Mouse (Mus musculus) heart, embryonic 14.5 days (tissue): ENCODE data around the gene Terb1. TPM values are rescaled to one million over a fixed set of nuclear protein-coding genes. Genes with fewer than 3 reads are reported as not detected.

Experiments
- ATAC-seq: fragments of 200-750 bp; cut with Nextera tagmentation; 2 replicates; pipeline ENCODE4 v1.8.0; 2017; ENCODE audit warnings: low read depth, moderate TSS enrichment; ENCODE audit not compliant: insufficient number of reproducible peaks, insufficient read depth, low FRiP score
- H3K27ac ChIP-seq, 2 experiments: fragments of 200-500 bp in 1 of 2; fragments of 300-500 bp in 1 of 2; sonication (generic) in 1 of 2; replicated peaks in 1 of 2; 2 replicates each; pipeline ENCODE4 v1.5.1; 2012 to 2014; ENCODE audit warnings: low read depth in 2 of 2, low read length in 2 of 2, control low read depth in 1 of 2, mild to moderate bottlenecking in 1 of 2, mixed read lengths in 1 of 2; ENCODE audit not compliant: control insufficient read depth in 1 of 2, insufficient read depth in 1 of 2
- H3K27me3 ChIP-seq: fragments of 300-500 bp; sonication (generic); 2 replicates; pipeline ENCODE4 v1.6.1; 2014; ENCODE audit warnings: mild to moderate bottlenecking, low read length, control low read depth; ENCODE audit not compliant: control insufficient read depth, insufficient read depth
- H3K36me3 ChIP-seq: fragments of 300-500 bp; sonication (generic); 2 replicates; pipeline ENCODE4 v1.6.1; 2014; ENCODE audit warnings: mild to moderate bottlenecking, control low read depth, low read length, mixed read lengths; ENCODE audit not compliant: control insufficient read depth, insufficient read depth
- H3K4me1 ChIP-seq, 2 experiments: fragments of 200-500 bp in 1 of 2; fragments of 300-500 bp in 1 of 2; sonication (generic) in 1 of 2; 2 replicates each; pipeline ENCODE4 v1.6.1; 2012 to 2014; ENCODE audit warnings: low read length in 2 of 2, control low read depth in 1 of 2, mixed read lengths in 1 of 2; ENCODE audit not compliant: control insufficient read depth in 2 of 2, insufficient read depth in 2 of 2
- H3K4me2 ChIP-seq: fragments of 300-500 bp; sonication (generic); 2 replicates; pipeline ENCODE4 v1.6.1; 2014; ENCODE audit warnings: mild to moderate bottlenecking, low read length
- H3K4me3 ChIP-seq, 2 experiments: fragments of 200-500 bp in 1 of 2; fragments of 300-500 bp in 1 of 2; sonication (generic) in 1 of 2; 2 replicates each; pipeline ENCODE4 v1.5.1; 2012 to 2014; ENCODE audit warnings: low read length in 2 of 2, mild to moderate bottlenecking in 2 of 2, control low read depth in 1 of 2, low read depth in 1 of 2, moderate library complexity in 1 of 2; ENCODE audit not compliant: control insufficient read depth in 1 of 2, insufficient read depth in 1 of 2
- H3K9ac ChIP-seq: fragments of 300-500 bp; sonication (generic); 2 replicates; pipeline ENCODE4 v1.6.1; 2014; ENCODE audit warnings: mild to moderate bottlenecking, low read length
- H3K9me3 ChIP-seq: fragments of 300-500 bp; sonication (generic); 2 replicates; pipeline ENCODE4 v1.6.1; 2016; ENCODE audit warnings: low read length, control low read depth; ENCODE audit not compliant: control insufficient read depth
- WGBS: fragments of 180-500 bp; shearing (Covaris S2); extraction: QIAGEN DNeasy Blood & Tissue Kit; methylation state at CpG from one replicate; pipeline ENCODE4 v1.1.7; 2014; 5-methylcytosine and 5-hydroxymethylcytosine counted together
- polyA plus RNA-seq: library from polyadenylated mRNA; unstranded; fragments of >200 nt; fragmentation: Nextera tagmentation; extraction: Ambion mirVana; gene quantifications from 2 replicates; pipeline ENCODE4 v1.2.1, GENCODE M21; 2014

The Terb1 gene
- polyA plus RNA-seq, 1 experiment from 2014 or later = not detected

- no peak for ATAC-seq
- WGBS = 82% methylated on average over 7 of the region's 7 CpGs
- H3K9me3 ChIP-seq = no peaks in the 10 kb centered on the region
- no peak overlapping the region for H3K27ac ChIP-seq
- H3K27me3 ChIP-seq = no peaks in the 10 kb centered on the region
- no peak overlapping the region for H3K4me2 ChIP-seq
- peaks cover under 1 to 9% of the 10 kb centered on the region in 2 experiments; a peak in 3 of 4 replicates for H3K4me1 ChIP-seq
- no peak overlapping the region for H3K4me3 ChIP-seq
- H3K36me3 ChIP-seq = peaks cover 100% of the 10 kb centered on the region
- H3K9ac ChIP-seq = no peak overlapping the region
These were observed 79.5 kb downstream of the Terb1 start for GRCm38 (mm10) chr8:104430230-104430629.

- no peak overlapping the region for H3K4me3 ChIP-seq
- WGBS = 90% methylated on average over 13 of the region's 13 CpGs
- ATAC-seq = no peak
- H3K4me2 ChIP-seq = no peak overlapping the region
- H3K27me3 ChIP-seq = no peaks in the 10 kb centered on the region
- H3K27ac ChIP-seq = no peak overlapping the region
- H3K36me3 ChIP-seq = peaks cover 100% of the 10 kb centered on the region
- H3K9ac ChIP-seq = no peak overlapping the region
- no peaks in the 10 kb centered on the region for H3K4me1 ChIP-seq
- no peaks in the 10 kb centered on the region for H3K9me3 ChIP-seq
These were observed 82.0 kb downstream of the Terb1 start for GRCm38 (mm10) chr8:104427703-104428102.

GRCm38 (mm10) chr8:104422313-104422712, 87.4 kb downstream of the Terb1 start:
- H3K27ac ChIP-seq = no peak overlapping the region
- no peaks in the 10 kb centered on the region for H3K27me3 ChIP-seq
- H3K4me2 ChIP-seq = no peak overlapping the region
- no peak for ATAC-seq
- no peaks in the 10 kb centered on the region for H3K4me1 ChIP-seq
- no peaks in the 10 kb centered on the region for H3K9me3 ChIP-seq
- H3K4me3 ChIP-seq = no peak overlapping the region
- H3K36me3 ChIP-seq = peaks cover 100% of the 10 kb centered on the region
- WGBS = 56% methylated on average over 6 of the region's 6 CpGs
- H3K9ac ChIP-seq = no peak overlapping the region

- Histone ChIP-seq H3K9me3 (no peaks in the 10 kb centered on the region), H3K4me3 (no peak overlapping the region), H3K27me3 (no peaks in the 10 kb centered on the region), H3K36me3 (peaks cover 54% of the 10 kb centered on the region), H3K4me2 (no peak overlapping the region), H3K4me1 (peaks cover 10 to 26% of the 10 kb centered on the region in 2 experiments), H3K27ac (no peak overlapping the region), H3K9ac (no peak overlapping the region)
- ATAC-seq = no peak
- 86% methylated on average over 6 of the region's 6 CpGs for WGBS
These were observed 93.7 kb downstream of the Terb1 start for GRCm38 (mm10) chr8:104416022-104416421.

GRCm38 (mm10) chr8:104414204-104414603, 95.5 kb downstream of the Terb1 start:
- Histone ChIP-seq H3K4me3 (no peak overlapping the region), H3K9me3 (no peaks in the 10 kb centered on the region), H3K36me3 (peaks cover 36% of the 10 kb centered on the region), H3K9ac (no peak overlapping the region), H3K27ac (no peak overlapping the region), H3K27me3 (no peaks in the 10 kb centered on the region), H3K4me2 (no peak overlapping the region), H3K4me1 (peaks cover 10 to 26% of the 10 kb centered on the region in 2 experiments)
- ATAC-seq = no peak
- WGBS = 59% methylated on average over 3 of the region's 3 CpGs

- H3K4me1 ChIP-seq = peaks cover 10 to 26% of the 10 kb centered on the region in 2 experiments
- peaks cover 32% of the 10 kb centered on the region for H3K36me3 ChIP-seq
- 51% methylated on average over 4 of the region's 4 CpGs for WGBS
- 0 out of 2 replicates have a peak overlapping the region, but pooled peaks have one; percentile 22 for H3K4me2 ChIP-seq
- ATAC-seq = peak; percentile 34; the same call in 1 of the 2 replicates
- no peak overlapping the region for H3K4me3 ChIP-seq
- no peaks in the 10 kb centered on the region for H3K27me3 ChIP-seq
- H3K27ac ChIP-seq = peak overlapping the region; percentile 23 to 31; a peak in 1 of 4 replicates
- no peak overlapping the region for H3K9ac ChIP-seq
- no peaks in the 10 kb centered on the region for H3K9me3 ChIP-seq
These were observed 95.9 kb downstream of the Terb1 start for GRCm38 (mm10) chr8:104413770-104414169.

- no peak for ATAC-seq
- Histone ChIP-seq H3K4me1 (peaks cover 10 to 26% of the 10 kb centered on the region in 2 experiments), H3K4me2 (peak overlapping the region; percentile 22; the same call in 1 of the 2 replicates), H3K27me3 (no peaks in the 10 kb centered on the region), H3K4me3 (no peak overlapping the region), H3K9me3 (no peaks in the 10 kb centered on the region), H3K9ac (no peak overlapping the region; the same call in 1 of the 2 replicates), H3K27ac (peak overlapping the region; percentile 22 to 35; a peak in 2 of 4 replicates), H3K36me3 (peaks cover 24% of the 10 kb centered on the region)
- 32% methylated on average over 7 of the region's 7 CpGs for WGBS
These were observed 96.7 kb downstream of the Terb1 start for GRCm38 (mm10) chr8:104412805-104413532.
